Mouse (Mus musculus) effector memory CD4-positive, alpha-beta T cell, adult 7 months (primary cell): ENCODE results near the gene Ciao1. TPM values are rescaled to one million over a fixed set of nuclear protein-coding genes. Genes with fewer than 3 reads are reported as not detected.

ENCODE experiments used
- polyA plus RNA-seq: library from polyadenylated mRNA; unstranded; fragments of 100-300 nt; shearing (Covaris generic); gene quantifications from one replicate; pipeline ENCODE4 v1.2.1, GENCODE M21; 2017

Ciao1 gene
- 59.5 TPM for polyA plus RNA-seq

GRCm38 (mm10) chr2:127247592-127248333, at the start of gene Ciao1, which contains the start of gene Tmem127:
TSS of gene Ciao1 (minus strand) at chr2:127247816.
TSS of gene Tmem127 (plus strand) at chr2:127247908.

GRCm38 (mm10) chr2:127269491-127270299, 22.1 kb upstream of the Ciao1 start, which contains the start of gene Stard7:
TSS of gene Stard7 (plus strand) at chr2:127270218.

GRCm38 (mm10) chr2:127207547-127208451, 39.8 kb downstream of the Ciao1 start, which contains the start of the genes 1810024B03Rik and Snrnp200:
TSS of gene 1810024B03Rik (minus strand) at chr2:127208280.
TSS of gene Snrnp200 (plus strand) at chr2:127208386.

Other genes starting within 250 kb of the Ciao1 start
- 10.9 TPM for gene Ap4e1, start 239.1 kb downstream of the Ciao1 start, polyA plus RNA-seq
- 50.8 TPM for gene Blvra, start 177.2 kb downstream of the Ciao1 start, polyA plus RNA-seq
- gene Ncaph, start 113.9 kb downstream of the Ciao1 start, polyA plus RNA-seq = 2.9 TPM
- gene Itpripl1, start 104.4 kb downstream of the Ciao1 start, polyA plus RNA-seq = 3.5 TPM
- gene 1810024B03Rik, start 39.5 kb downstream of the Ciao1 start, polyA plus RNA-seq = 0.59 TPM
- gene Snrnp200, start 39.4 kb downstream of the Ciao1 start, polyA plus RNA-seq = 90.0 TPM
- 31.5 TPM for gene Tmem127, start 92 bp upstream of the Ciao1 start, polyA plus RNA-seq
- gene Stard7, start 22.4 kb upstream of the Ciao1 start, polyA plus RNA-seq = 55.0 TPM
- 1,044 TPM for gene Dusp2, start 88.3 kb upstream of the Ciao1 start, polyA plus RNA-seq
- 0.32 TPM for gene Astl, start 90.8 kb upstream of the Ciao1 start, polyA plus RNA-seq
- 0.22 TPM for gene Adra2b, start 115.4 kb upstream of the Ciao1 start, polyA plus RNA-seq
- 0.57 TPM for gene Gpat2, start 177.4 kb upstream of the Ciao1 start, polyA plus RNA-seq
- gene Fahd2a, start 196.7 kb upstream of the Ciao1 start, polyA plus RNA-seq = 22.9 TPM